Mouse (Mus musculus) left cerebral cortex, adult 9 months (tissue): ENCODE data around the gene Cacng7.
"Not testable (repeated sequence)": the region's sequence is repeated elsewhere in the genome, so short reads cannot be mapped to it uniquely, and the experiment has no call there.

ENCODE experiments used
- DNase-seq, 2 experiments: peaks; one replicate each; pipeline ENCODE4 v3.0.0; 2022; ENCODE audit warnings: low spot score in 2 of 2

The Cacng7 gene

GRCm38 (mm10) chr7:3332619-3333521, at the start of gene Cacng7:
Gene Cacng7, plus strand, starts transcription at chr7:3332955.
- peak in 1 of 2 experiments; percentile 61 for DNase-seq

GRCm38 (mm10) chr7:3283081-3283875, 49.5 kb upstream of the Cacng7 start:
- DNase-seq = no peak

GRCm38 (mm10) chr7:3284604-3285003, 48.2 kb upstream of the Cacng7 start:
- DNase-seq = no peak

DNA sequence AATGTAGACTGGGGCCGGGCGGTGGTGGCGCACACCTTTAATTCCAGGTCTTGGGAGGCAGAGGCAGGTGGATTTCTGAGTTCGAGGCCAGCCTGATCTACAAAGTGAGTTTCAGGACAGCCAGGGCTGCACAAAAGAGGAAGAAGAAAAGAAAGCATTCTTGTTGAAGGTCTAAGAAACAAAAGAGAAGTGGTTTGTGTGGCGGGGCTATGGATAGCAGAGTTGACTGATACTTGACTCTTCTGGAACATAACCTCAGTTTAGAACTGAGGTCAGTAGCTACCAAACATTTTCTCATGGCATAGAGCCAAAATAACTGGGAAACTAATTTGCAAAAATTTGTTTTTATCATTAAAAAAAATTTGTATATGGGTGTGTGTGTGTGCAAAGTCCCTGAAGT, 46.7 kb upstream of the Cacng7 start:
- DNase-seq = no peak

GRCm38 (mm10) chr7:3287186-3287585, 45.6 kb upstream of the Cacng7 start:
- no peak for DNase-seq

DNA sequence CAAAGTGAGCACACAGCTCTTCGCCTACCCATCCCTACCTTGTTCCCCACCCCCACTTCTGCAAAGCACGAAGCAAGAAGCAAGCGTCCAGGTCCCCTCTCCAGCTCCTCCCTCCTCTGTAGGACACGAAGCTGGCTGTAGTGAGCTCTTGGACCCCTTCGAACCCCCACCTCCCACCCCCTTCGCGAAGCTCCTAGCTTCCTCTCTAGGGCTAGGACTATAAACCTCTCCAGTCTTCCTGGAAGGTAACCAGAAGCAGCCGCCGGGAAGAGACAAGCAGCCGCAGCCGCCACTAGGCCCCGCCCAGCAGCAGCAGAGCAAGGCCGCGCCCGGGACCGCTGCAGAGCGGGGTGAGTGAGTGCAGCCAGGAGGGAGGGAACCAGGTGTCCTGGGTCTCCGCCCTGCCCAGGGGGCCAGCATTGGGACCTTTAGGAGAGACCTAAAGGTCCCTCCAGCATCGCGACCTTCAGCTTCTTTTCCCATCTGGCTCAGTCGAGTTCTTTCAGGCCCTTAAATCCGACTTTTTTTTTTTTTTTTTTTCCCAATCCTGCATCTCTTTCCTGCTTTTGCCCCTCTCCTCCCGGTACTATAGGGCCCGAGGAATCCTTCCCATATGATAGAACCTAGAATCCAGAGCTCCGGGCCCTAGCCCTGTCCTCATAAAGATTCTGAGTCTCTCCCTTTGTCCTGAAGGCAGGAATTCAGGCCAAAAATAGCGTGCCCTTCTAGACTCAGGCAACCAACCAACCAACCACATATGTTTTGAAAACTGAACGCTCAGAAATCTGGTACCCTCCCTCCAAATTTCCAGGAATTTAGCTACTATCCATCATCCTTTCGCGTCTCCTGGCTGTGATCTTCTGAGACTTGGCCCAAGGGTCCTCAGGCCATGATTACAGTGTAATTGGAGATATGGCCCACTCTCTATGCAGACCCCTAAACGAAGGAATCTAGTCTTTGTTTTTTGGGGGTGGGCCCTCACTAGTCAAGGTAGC, 43.5 kb upstream of the Cacng7 start, which contains the start of the genes Myadm and Prkcg:
Myadm (plus strand) TSS at position 105 of the 995 bp plus-strand sequence.
Prkcg (plus strand) TSS at position 204 of the 995 bp plus-strand sequence.
- peak in 1 of 2 experiments; percentile 72 for DNase-seq

DNA sequence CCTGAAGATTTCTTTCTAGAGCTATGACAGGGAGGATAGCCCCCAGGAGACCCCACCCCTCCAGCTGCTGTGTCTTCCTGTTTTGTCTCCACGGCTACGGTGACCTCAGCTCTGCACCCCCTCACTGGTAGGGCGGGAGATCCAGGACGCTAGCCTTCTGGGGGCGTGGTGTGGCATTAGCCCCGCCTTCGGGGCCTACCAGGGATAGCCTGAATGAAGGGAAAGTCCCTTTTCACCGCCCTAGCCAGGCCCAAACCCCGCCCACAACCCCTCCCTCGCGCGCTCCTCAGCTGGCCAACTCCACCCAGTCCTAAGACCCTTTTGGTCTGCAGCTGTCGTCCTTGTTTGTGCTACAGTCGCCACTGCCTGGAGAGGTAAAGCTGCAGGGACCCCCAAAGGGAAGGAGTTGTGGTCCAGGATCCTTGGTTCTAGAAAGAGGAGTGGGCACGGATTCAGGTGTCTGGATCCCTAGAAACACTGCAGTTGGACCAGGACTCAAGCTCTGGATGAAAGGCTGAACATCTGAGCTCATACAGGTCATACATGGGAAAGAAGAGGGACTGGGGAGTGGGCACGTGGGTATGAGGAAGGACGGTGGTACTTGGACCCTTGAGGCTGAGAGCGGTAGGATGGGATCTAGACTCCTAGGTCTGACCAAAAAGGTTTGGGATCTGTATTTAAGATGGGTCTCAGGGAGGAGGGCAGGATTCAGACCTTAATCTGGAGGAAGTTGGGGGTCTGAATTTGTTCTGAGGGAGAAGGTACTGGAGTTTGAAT, 42.3 kb upstream of the Cacng7 start:
- peak; percentile 82 to 93 for DNase-seq

GRCm38 (mm10) chr7:3291197-3291596, 41.6 kb upstream of the Cacng7 start:
- DNase-seq = no peak

GRCm38 (mm10) chr7:3291764-3292163, 41.0 kb upstream of the Cacng7 start:
- no peak for DNase-seq

GRCm38 (mm10) chr7:3292271-3292670, 40.5 kb upstream of the Cacng7 start:
- DNase-seq = not testable (repeated sequence)

DNA sequence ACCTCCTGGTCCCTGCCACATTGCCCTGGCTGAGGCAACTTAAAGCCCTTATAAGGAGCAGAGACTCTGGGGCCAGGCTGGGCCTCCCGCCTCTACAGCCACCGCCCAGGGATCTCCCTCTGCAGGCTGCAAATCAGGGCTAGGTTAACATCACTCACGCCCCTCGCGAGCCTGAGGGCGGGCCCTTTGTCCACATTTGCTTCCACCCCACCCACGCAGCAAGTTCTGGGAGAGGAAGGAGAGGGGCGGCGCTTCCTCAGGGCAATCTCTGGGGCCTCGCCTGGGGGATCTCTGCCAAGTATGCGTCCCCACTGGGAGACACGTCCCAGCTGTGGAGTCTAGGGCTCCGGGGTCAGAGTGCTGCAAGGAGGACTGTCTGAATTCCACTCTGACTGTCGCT, 40.0 kb upstream of the Cacng7 start:
- DNase-seq = peak in 1 of 2 experiments; percentile 60

- DNase-seq = no peak
Observed at GRCm38 (mm10) chr7:3294794-3295193, 38.0 kb upstream of the Cacng7 start.

DNA sequence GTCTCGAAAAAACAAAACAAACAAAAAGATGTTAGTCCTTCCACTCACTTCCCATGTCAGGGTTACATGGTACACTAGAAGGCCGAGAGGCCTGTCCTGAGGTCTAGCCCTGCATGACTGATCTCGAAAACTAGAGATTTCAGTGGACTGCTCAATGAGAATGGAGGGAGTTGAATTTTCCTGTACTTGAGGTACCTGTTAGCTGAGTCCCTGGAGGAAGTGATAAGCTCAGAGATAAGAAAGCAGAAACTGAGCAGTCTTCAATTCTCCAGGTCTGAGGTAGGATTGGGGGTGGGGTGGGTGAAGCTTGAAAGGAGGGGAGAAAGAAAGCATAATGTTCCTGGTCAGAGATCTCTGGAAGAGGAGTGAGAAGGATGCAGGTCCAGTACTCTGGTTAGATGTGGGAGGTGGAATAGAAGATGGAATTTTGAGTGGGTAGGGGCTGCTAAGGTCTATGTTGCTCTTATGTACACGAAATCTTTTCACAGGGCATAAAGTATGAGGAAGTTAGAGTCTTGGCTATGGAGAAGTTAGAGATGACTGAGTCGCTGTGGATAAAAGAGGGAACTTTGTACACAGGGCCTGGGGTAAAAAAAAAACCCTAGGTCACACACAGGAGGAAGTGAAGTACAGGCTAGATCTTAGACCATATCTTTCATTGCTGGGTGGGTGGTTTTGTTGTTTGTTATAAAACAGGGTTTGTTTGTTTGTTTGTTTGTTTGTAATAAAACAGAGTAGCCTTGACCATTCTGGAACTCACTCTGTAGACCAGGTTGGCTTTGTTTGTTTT, 37.2 kb upstream of the Cacng7 start:
- no peak for DNase-seq

- no peak for DNase-seq
Observed at GRCm38 (mm10) chr7:3296711-3297110, 36.0 kb upstream of the Cacng7 start.

- DNase-seq = peak in 1 of 2 experiments; percentile 38
Observed at GRCm38 (mm10) chr7:3299941-3300617, 32.7 kb upstream of the Cacng7 start.

DNA sequence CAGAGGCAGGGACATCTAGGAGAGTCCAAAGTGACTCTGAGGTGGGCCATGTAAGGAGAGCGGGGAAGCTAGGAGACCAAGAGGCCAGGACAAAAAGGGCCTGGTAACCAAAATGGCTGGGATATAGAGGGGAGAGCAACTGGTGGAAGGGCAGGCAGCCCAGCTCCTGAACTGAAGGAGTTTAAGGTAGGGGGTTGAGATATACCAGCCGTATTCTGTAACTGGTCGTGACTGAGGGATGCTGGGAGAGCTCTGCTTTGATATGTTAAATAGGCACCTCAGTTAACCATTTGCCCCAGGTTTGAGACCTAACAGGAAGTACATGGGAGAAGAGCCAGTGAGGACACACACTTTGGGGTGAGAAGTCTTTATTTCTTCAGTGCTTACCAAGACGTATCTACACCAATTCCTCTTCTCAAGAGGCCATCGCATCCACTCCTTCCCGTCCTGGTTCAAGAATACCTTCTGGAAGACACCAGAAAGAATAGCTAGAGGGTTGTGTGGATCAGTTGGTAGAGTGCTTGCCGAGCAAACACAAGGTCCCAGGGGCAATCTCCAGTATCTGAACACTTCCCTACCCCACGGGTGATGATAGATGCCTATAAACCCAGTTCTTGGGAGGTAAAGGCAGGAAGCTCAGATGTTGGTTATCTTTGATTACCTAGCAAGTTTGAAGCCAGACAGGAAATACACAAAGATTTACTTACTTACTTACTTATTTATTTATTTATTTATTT, 31.7 kb upstream of the Cacng7 start:
- no peak for DNase-seq

GRCm38 (mm10) chr7:3301628-3302555, 30.9 kb upstream of the Cacng7 start:
- peak in 1 of 2 experiments; percentile 49 for DNase-seq
